Mouse (Mus musculus): ENCODE measurements around the gene Spata7.

- TF ChIP-seq POLR2A (IDR thresholded peaks at IDR 0.05; ENCODE audit: insufficient read depth, low read depth, low read length) (no peak), CTCF (IDR thresholded peaks at IDR 0.05) (no peak)
Measured at GRCm38 (mm10) chr12:98656873-98657272, 28.9 kb downstream of the Spata7 start.
